Mouse (Mus musculus): ENCODE measurements at regions not wholly inside any gene's neighbourhood (a gene's known extent, or its start where the extent isn't known, plus 50 kb on each side); places are given as distances from the start of the nearest gene placed in this dataset.

GRCm38 (mm10) chr3:146337861-146338281, 66.6 kb upstream of the Ssx2ip start:
- TF ChIP-seq CTCF (IDR thresholded peaks at IDR 0.05; ENCODE audit: low read depth) (no peak), EP300 (IDR thresholded peaks at IDR 0.05; ENCODE audit: low read depth) (no peak)
